Mouse (Mus musculus): ENCODE data around the gene Got2.
A peak's percentile ranks its signal among the peaks of the same experiment; 100 is the strongest.

Got2 gene

DNA sequence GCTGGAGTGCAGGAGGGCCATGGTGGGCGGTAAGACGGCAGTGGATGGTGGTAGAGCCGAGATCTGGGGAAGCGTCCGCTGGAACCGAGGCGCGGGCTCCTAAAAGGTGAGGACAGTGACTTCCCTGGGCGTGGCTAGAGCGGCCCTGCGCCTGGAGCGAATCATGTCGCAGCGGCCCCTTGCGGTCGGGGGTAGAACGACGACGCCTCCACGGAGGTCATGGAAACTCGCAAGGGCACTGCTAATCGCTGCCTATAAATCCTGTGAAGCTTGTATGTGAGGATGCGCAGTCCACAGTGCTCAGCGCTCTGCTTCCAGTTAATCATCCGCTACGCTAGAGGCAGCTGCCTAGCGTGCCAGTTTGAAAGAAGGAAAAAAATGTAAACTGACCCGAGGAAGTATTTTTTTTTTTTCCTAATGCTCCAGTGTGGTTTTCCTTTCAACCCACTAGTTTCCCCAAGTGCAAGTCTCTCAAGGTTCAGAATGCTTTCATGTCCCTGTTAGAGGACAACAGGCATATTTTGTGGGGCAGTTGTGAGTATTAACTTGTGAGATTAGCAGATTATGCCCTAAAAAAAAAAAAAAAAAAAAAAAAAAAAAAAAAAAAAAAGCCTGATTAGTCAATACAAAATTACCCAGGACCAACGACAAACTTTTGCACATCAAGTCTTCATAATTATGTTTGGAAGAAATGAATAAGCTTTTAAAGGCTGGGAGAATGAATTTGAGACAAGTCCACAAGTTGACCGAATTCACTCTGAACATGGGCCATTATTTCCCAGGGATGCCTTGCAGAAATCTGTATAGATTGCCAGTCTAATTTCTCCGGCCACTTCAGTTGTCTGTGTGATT, at the start of gene Got2:
Gene Got2 (minus strand): TSS at position 263 of the 852 bp plus-strand sequence.
- peak; percentile 93 for DNase-seq (ENCODE audit: low spot score)

DNA sequence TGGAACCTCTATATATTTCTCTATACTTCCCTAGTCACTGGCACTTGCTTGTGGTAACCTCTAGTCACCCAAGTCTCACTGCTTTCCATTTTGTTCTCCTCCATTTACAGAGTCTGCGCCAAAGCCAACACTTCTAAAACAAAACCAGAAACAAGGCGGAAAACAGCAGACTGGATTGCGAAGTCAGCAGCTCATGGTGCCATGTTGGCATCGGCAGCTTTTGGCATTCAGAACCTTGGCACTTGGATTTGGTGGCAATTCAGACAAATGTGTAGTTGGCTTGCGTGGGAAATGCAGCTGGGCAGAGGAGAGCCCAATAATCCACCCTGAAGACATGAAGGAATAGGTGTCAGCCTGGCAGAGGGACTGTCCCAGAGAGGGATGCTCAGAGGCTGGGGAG, 44.5 kb upstream of the Got2 start:
- DNase-seq (ENCODE audit: low spot score) = no peak

DNA sequence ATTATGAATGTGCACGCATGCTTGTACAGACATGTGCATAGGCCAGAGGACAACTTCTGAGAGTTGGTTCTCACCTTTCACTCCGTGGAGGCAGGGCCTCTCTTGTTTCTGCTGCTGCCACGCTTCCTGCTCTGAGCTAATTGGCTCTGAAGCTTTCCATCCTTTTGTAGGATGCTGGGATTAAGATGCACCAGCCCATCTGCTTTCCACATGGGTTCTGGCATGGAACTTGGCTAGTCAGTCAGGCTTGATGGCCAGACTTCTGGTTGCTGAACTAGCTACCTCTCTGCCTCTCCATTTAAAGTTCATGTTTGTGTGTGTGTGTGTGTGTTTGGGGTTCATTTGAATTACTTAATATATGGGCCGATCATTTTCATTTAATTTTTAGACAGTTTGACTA, 41.5 kb upstream of the Got2 start:
- no peak for DNase-seq (ENCODE audit: low spot score)

DNA sequence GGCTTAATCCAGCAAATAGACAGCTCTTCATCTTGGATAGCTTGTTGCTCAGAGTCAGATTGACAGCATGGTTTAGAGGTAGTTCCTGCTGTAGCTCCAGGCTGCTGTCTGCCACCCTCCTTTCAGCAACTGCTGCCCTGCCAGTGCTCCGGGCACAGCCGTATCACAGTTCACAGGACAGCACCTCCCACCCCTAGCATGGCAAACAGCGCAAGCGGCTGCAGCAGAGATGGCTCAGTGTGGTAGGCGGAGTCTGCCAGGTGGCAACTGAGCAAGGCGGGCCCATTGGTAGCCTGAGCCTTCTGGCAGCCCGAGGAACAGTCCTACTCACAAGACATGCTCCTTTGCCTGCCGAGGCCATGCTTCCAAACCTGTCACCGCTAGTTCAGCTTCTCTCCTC, 27.8 kb upstream of the Got2 start:
- no peak for DNase-seq (ENCODE audit: low spot score)

DNA sequence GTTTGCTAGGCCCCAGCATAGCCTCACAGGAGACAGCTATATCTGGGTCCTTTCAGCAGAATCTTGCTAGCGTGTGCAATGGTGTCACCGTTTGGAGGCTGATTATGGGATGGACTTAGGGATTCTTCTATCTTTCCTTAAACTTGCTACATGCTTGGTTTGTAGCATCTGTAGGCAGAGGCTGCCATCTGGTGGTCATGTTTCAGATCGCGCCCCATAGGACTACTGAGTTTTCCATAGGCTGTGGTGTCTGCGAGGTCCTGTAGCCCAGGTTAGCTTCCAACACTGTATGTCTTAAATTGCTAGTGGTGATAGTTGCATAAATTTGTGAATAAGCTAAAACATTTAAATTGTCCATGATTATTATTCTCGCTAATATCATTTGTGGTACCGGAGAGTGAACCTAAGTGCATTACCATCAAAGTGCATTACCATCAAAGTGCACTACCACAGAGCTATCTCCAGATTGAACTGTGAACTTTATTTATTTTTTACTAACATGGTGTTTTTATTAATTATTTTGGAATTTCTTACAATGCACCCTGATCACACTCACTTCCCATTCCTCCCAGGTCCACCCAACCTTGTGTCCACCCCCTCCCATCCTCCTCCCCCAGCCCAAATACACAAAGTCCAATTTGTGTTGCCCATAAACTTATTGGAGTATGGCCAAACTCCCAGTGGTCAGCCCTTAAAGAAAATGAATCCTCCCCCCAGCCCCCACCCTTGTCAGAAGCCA, 26.7 kb upstream of the Got2 start:
- DNase-seq (ENCODE audit: low spot score) = peak; percentile 66

DNA sequence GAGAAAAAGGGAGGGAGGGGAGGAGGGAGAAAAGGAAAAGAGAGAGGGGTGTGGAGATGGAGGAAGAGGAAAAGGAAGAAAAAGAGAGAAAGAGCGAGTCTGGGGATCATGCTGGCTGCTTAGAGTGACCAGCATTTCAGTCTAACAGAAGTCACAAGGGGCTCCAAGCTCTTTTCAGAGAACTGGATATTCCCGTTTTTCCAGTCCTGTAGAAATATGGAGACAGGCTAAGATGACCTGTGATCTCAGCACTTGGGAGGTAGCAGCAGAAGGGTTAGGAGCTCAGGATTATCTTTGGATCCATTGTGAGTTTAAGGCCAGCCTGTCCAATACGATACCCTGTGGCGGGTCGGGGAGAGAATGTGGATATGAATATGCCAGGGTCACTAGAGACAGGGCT, 22.9 kb upstream of the Got2 start:
- no peak for DNase-seq (ENCODE audit: low spot score)

DNA sequence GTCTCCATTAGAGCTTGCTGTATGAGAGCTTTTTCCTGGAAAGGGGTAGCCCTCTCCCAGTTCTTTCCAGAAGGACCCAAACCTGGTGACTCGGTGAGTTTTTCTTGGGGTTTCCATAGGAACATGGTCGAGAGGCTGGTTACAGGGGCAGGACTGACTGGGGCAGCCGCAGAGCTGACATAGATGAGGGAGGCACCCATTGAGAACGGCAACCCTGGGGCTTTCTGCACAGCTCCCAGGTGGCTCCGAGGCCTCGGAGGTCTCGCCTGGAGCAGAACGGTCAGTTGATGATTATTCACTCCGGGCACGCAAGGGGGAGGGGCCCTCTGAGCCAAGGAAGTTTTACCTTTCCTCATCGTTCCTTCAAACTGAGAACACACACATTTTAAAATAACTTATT, 19.5 kb upstream of the Got2 start:
- DNase-seq (ENCODE audit: low spot score) = no peak

DNA sequence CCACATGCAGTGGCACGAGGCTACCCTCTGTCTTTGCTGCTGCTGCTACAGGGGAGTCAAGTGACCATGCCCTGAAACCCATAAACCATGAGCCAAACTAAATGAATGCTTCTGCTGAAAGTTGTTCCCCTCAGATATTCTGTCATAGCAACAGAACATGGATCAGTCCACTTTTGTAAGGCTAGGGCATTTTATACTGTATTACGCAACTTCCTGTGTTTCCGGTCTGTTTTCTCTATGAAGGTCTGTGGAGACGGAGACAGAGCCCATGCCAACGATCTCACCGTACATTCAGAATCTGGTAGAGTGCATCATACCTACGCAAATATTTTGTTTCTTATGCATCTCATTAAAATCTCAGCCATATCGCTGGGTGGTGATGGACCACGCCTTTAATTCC, 18.4 kb upstream of the Got2 start:
- no peak for DNase-seq (ENCODE audit: low spot score)

DNA sequence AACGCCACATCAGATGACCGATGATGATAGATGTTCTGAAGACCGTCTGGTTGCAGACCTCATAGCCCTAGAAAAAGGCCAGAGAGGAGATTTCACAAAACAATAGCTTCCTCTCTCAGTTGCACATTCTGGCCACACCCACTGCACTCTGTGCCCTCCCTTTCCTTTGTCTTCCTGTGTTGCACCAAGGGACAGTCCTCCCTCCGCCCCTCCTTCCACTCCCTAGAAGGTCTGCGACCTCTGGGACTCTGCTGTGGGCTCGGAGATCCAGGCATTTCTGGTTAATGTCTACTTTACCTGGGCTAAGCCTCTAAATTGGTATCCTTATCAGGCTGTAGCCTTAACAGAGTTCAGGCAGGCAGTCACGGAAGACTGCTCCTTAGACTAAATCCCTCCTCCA, 13.5 kb upstream of the Got2 start:
- no peak for DNase-seq (ENCODE audit: low spot score)

DNA sequence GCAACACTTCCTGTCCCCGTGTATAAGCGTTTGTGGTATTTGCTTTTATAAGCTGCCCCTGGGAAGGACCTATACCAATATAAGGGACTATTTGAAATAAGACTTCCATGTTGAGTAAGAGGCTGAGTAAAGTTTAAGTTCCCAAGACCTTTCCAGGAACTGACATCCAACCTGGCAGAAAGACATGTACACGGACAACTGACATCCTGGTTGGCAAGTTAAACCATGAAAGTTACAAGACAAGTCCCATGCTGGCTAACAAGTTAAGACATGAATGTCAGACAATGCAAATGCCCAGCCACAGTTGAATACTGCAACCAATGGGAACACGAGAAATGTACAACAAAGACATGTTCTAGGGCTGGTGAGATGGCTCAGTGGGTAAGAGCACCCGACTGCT, 5.4 kb upstream of the Got2 start:
- no peak for DNase-seq (ENCODE audit: low spot score)

DNA sequence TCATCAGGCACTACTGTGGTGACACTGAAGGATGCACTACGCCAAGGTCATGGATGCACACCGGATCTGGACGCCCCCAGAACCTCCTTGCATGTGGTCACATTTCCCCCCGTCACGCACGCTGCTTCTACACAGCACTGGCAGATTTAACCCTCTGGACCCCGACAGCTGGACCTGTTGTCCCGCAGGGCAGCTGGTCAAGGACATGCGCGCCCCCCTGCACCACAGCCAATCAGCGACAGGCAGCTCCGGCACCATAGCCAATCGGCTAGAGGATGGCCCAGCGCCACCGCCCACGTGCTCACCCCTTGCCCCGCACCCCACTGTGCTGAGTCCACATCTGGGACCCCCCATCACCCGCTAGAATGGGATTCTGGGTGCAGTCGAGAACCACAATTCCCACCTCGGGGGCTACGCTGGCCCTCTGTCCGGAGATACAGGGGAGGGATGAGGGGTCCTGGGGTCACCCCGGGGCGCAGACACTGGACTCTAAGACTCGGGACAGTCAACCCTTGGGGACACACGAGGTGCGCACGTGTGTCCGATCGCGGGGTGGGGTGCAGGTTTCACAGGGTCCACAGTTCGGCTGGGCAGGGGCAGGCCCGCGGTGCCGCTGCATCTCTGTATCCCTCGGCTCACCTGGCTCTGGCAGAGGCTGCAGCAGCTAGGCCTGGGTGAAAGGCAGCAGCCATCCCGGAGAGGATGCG, 616 bp downstream of the Got2 start:
- DNase-seq (ENCODE audit: low spot score) = peak; percentile 68

DNA sequence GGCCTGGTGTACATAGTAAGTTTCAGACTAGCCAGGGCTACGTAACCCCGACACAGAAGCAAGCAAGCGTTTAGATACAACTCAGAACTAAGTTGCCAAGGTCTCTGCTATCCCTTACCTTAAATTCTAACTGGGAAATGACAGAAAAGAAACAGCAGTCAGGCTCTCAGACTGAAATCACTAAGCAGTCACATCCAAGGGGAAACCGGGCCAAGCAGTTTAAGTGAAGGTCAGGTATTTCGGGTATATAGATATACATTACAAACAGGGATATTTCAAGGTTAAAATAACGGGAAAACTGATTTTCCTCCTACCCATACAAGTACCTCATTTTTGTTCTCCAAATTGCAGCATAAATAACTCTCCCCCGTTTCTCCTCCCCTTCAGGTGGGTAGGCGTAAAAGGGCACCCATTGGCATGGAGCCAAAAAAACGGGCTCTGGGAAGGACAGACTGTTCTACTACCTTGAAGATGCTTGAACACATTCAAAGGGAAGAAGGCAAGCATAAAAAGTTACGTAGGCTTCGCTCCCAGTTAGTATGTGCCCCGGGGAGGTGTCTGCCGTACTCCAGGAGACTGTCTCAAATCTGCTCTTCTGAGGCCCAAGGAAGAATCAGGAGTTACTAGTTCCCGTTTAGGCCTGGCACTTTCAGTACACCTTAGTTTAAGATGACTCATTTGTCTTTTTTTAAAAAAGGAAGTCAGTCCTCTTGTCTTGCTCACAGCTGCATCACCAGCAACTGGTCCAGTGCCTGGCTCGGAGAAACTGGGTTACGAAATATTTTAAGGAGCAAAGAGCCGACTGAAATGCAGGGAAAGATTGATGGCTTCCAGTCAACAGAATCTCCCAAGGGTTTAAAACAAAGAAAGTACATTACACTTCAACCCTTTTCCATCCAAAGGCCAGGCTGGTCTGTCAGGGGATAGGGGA, 1.4 kb downstream of the Got2 start:
- peak; percentile 19 for DNase-seq (ENCODE audit: low spot score)

DNA sequence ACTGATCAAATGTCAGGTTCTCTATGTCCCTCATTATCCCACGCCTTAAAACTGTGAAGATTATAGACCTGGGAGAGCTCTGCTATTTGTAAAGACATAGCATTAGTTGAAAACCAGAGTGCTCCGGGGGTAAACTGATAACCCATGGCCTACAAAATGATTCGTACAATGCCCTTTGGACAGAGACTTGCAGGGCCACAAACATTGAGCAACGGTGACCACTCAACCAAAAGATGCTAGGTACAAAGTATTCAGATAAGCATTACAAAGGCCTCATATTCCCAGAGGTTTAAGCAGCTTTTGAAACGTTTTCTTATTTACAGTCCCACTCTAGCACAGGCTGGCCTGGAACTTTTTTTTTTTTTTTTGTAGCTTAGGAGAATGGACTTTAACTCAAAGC, 2.4 kb downstream of the Got2 start:
- DNase-seq (ENCODE audit: low spot score) = no peak

DNA sequence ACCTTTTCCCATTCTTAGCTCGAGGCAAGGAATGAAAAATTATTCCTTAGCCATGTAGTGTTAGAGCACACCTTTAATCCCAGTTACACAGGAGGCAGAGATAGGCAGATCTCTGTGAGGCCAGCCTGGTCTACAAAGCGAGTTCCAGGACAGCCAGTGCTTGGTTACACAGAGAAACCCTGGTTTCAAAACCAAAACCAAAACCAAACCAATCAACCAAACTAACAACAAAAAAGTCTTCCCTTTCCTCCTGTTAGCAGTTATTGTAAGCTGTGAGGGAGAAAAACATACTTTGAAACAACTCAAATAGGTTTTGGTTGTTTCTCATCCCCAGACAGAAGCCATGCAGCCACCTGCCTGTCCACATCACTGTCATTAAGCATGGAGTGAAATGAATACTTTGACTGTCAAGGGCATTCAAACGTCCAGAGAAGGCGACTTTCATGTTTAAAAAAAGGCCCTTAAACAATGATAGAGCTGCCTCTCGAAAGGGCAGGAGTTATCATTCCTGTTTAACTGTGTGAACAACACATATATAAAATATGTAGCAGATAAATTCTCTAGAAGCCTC, 3.0 kb downstream of the Got2 start:
- DNase-seq (ENCODE audit: low spot score) = no peak

DNA sequence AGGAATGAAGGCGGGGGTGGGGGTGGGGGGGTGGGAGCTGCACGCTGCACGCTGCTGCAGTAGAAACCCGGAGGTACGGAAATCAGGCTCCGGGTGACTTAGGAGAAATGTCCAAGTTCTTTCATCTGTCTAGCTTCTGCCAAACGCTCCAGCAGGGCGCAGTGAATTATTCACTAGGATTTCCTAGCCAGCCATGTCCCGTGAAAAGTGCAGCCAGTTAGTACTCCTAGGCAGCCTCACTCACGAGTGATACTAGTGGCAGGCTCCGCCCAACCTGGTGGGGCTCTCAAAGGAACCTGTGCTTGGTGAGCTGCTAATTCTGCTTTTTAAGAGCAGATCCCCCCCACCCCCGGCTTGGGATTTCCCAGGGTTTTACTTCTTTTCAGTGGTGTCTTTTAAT, 3.9 kb downstream of the Got2 start:
- DNase-seq (ENCODE audit: low spot score) = no peak

DNA sequence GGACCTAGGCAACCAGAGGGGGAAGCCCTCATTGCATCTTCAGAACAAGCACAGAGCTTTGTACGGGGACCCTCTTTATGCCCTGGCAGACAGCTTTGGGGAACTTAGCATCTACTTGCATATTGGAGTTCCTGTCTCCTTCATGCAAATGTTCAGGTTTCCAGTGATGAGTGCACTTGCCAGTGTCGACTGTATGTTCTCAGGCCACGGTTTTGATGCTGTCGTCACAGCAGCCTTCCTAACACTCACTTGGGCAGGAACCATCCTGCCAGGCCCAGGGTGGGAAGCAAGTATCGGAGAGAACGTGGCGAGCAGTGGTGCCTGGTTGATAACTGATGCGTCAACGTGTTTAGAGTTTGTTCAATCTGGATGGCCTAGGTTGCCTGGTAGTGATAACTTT, 6.2 kb downstream of the Got2 start:
- no peak for DNase-seq (ENCODE audit: low spot score)

DNA sequence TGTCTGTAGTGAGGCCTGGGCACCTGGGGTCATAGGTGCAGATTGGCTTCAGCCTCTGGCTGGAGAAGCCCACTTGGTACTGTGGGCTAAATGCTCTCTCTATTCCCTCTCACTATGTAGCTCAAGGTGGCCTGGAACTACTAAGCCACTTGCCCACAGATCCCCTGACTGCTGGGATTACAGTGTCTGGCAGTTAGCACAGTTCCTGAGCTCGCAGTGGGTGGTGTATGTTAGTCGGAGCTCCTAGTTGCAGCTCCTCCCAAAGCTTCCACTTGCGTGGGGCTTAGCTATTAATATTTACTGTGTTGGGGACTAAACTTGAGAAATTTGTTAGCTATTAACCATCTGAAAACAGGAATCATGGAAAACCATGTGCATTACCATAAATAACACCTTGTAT, 6.8 kb downstream of the Got2 start:
- DNase-seq (ENCODE audit: low spot score) = no peak

DNA sequence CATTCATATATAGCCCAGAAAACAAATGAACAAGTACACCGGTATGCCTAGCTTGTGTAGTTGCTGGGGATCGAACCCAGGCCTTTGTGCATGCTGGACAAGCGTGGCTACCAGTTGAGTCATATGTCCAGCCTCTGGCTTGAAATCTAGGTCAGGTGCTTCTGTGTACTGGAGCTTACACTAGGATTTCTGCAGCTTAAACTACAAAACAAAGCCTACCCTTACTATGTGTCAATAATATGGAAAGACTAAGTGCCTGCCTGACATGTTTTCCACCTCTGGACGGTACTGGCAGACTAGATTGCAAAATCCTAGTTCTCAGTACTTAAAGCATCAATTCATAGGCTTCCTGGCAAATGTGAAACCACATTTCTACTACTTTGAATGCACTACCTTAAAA, 8.5 kb downstream of the Got2 start:
- DNase-seq (ENCODE audit: low spot score) = no peak

DNA sequence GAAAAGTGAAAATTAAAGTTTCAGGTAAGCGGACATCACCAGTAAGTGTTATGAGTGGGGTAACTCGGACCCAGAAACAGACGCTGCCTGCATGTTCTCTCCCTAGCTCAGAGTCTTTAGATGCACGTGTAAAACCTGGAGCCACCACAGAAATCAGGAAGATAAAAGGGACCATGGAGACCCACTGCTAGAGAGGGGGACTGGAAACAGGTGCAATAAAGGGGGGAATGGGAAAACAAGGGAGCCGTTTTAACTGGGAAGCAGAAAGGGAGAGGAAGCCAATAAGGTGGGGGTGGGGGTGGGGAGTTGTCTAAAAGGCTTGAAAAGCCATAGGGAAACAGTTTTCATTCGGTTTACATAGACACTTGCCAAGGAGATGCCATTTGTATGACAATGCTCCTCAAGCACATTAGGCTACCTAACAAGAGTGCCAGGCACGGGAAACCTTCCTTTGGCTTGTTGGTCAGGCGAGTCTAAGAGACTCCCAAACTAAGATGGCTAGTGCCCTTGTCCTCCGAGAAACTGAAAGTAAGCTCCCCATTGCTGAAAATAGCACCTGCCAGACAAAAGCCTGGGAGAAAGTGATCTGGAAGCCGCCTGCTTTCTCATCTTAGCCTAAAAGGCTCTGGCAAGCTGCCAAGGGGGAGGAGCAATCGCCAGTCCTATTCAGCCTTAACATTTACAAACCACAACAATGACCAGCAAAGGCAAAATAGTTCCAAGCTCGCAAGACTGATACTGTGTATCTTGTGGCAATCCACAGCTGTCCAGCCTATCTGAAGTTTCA, 10.0 kb downstream of the Got2 start:
- DNase-seq (ENCODE audit: low spot score) = peak; percentile 20

DNA sequence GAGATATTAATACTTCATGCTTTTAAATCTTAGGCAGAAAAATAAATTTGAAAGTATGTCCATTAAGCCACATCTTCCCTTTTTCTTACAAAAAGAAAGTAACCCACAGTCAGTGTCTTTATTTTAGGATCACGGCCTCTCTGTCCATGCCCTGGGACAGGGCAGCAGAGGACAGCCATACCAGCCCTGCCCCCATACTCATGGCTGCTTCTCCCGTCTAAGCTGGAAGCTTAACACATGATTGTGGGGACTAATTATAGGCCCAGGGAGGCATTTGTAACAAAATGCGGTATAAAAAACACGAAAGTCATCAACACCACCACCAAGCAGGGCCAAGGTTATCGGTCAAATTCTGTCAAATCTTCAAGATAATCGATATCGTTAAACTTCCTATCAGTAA, 13.1 kb downstream of the Got2 start:
- no peak for DNase-seq (ENCODE audit: low spot score)

DNA sequence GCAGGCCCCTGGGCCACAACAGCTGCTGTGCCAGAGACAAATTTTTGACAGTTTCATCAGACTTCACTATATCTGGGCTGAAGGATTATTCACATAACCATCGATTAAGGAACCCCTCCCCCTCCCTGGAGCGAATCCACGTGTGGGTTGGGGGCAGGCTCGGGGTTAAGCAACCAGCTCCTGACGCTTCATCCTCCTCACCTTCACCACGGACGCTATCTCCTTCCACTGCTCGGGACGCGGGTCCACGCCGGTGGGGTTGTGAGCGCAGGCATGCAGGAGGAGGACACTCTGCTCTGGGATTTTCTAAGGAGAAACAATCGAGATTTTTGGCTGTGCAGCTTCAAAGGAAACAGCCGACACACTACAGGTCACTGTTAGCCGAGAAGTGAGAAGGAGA, 16.7 kb downstream of the Got2 start:
- no peak for DNase-seq (ENCODE audit: low spot score)
